Mouse (Mus musculus) CH12.LX (cell line): ENCODE data around the gene Spink8.

Experiments used
- CTCF ChIP-seq, 2 experiments: IDR thresholded peaks in 1 of 2; conservative IDR thresholded peaks in 1 of 2; 2 replicates each; pipeline ENCODE4 v1.5.1; 2011 to 2012; ENCODE audit warnings: low read depth in 2 of 2, low read length in 2 of 2, improper control_type of control experiment in 1 of 2, inconsistent platforms in 1 of 2, mild to moderate bottlenecking in 1 of 2, moderate library complexity in 1 of 2
- GABPA ChIP-seq: IDR thresholded peaks from 2 replicates; pipeline ENCODE4 v1.6.1; 2012; ENCODE audit warnings: low read depth, low read length, improper control_type of control experiment, inconsistent platforms; ENCODE audit not compliant: insufficient replicate concordance
- HCFC1 ChIP-seq: IDR thresholded peaks from 2 replicates; pipeline ENCODE4 v1.6.1; 2012; ENCODE audit warnings: low read depth, mild to moderate bottlenecking, inconsistent platforms, low read length, improper control_type of control experiment
- MAX ChIP-seq: IDR thresholded peaks from 2 replicates; pipeline ENCODE4 v1.6.1; 2011; ENCODE audit warnings: low read length, improper control_type of control experiment
- NELFE ChIP-seq: IDR thresholded peaks from 2 replicates; pipeline ENCODE4 v1.6.1; 2011; ENCODE audit warnings: low read depth, low read length, improper control_type of control experiment
- POLR2A ChIP-seq: IDR thresholded peaks from 2 replicates; pipeline ENCODE4 v1.6.1; 2011; ENCODE audit warnings: low read depth, mild to moderate bottlenecking, improper control_type of control experiment, low read length
- POLR2AphosphoS2 ChIP-seq: IDR thresholded peaks from 2 replicates; pipeline ENCODE4 v1.6.1; 2011; ENCODE audit warnings: low read depth, low read length, improper control_type of control experiment
- TCF12 ChIP-seq: IDR thresholded peaks from 2 replicates; pipeline ENCODE4 v1.6.1; 2014; ENCODE audit warnings: low read depth, mild to moderate bottlenecking, inconsistent platforms, low read length, improper control_type of control experiment
- ZMIZ1 ChIP-seq: IDR thresholded peaks from 2 replicates; pipeline ENCODE4 v1.6.1; 2012; ENCODE audit warnings: low read depth, mild to moderate bottlenecking, inconsistent platforms, low read length, improper control_type of control experiment

DNA sequence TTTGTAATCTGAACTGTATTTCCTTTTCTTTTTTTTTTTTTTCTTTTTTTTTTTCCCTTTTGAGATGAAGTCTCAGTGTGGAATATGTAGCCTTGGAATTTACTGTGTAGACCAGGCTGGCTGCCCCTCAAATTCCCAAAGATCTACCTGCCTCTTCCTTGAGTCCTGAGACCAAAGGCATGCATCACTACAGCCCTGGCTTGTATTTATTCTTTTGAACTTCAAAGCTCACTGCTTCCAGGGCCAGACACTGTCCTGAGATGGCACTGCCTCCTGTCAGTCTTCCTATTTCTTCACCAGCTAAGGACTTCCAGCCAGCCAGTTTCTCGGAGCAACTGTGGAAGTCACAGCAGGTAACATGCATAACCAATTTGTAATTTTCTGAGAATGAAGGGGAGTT lies at the start of gene Spink8:
- TF ChIP-seq CTCF (conservative IDR thresholded peaks at IDR 0.05 in 1 of 2, IDR thresholded peaks at IDR 0.05 in 1 of 2; ENCODE audit: low read depth in 2 of 2, low read length in 2 of 2) (no peak), HCFC1 (no peak), MAX (no peak), TCF12 (no peak), ZMIZ1 (no peak), POLR2A (no peak), GABPA (no peak), POLR2AphosphoS2 (no peak), NELFE (no peak)
